Mouse (Mus musculus): ENCODE results near the gene Wdr54. TPM values are rescaled to one million over a fixed set of nuclear protein-coding genes. Genes with fewer than 3 reads are reported as not detected.
A peak's percentile ranks its signal among the peaks of the same experiment; 100 is the strongest.

The Wdr54 gene
- polyA plus RNA-seq, 1 experiment, result 0.89 TPM

- peak within 1 kb of the TSS; percentile 84 for H3K4me3 ChIP-seq (ENCODE audit: control insufficient read depth, insufficient read depth, low read length)
- WGBS, result under 1% methylated on average over 56 of the region's 58 CpGs
Measured at GRCm38 (mm10) chr6:83115011-83115671, 41.1 kb downstream of the Wdr54 start, which contains the start of gene Mogs. TSS of gene Mogs (plus strand) at chr6:83115496.

GRCm38 (mm10) chr6:83111510-83112136 lies 44.6 kb downstream of the Wdr54 start:
- no peak for DNase-seq
- no peak for TF ChIP-seq POLR2A (IDR thresholded peaks at IDR 0.05; ENCODE audit: control insufficient read depth, extremely low read depth, insufficient read depth, low read length, poor library complexity)
- TF ChIP-seq CTCF (IDR thresholded peaks at IDR 0.05; ENCODE audit: borderline replicate concordance, control insufficient read depth, extremely low read depth, insufficient read depth, low read length, poor library complexity), result no peak
- peaks cover 18% of the 10 kb centered on the region for H3K4me1 ChIP-seq (replicated peaks; ENCODE audit: control insufficient read depth, insufficient read depth, low read length)
- no peaks in the 10 kb centered on the region for H3K36me3 ChIP-seq (ENCODE audit: control insufficient read depth, insufficient read depth, low read length)
- H3K27ac ChIP-seq (ENCODE audit: control insufficient read depth, insufficient read depth, low read length), result no peak overlapping the region
- no peak overlapping the region for H3K4me3 ChIP-seq (ENCODE audit: control insufficient read depth, insufficient read depth, low read length)
- 92% methylated on average over 4 of the region's 4 CpGs for WGBS
- no peaks in the 10 kb centered on the region for H3K27me3 ChIP-seq (ENCODE audit: control insufficient read depth, insufficient read depth, low read length)

More at GRCm38 (mm10) chr6:83115011-83115671, 41.1 kb downstream of the Wdr54 start, which contains the start of gene Mogs:
- peak; percentile 94 for DNase-seq
- TF ChIP-seq POLR2A (IDR thresholded peaks at IDR 0.05; ENCODE audit: control insufficient read depth, extremely low read depth, insufficient read depth, low read length, poor library complexity) (peak; percentile 97), CTCF (IDR thresholded peaks at IDR 0.05; ENCODE audit: borderline replicate concordance, control insufficient read depth, extremely low read depth, insufficient read depth, low read length, poor library complexity) (peak; percentile 34; the same call in 1 of the 2 replicates)
- peaks cover 22% of the 10 kb centered on the region for H3K4me1 ChIP-seq (replicated peaks; ENCODE audit: control insufficient read depth, insufficient read depth, low read length)
- no peaks in the 10 kb centered on the region for H3K36me3 ChIP-seq (ENCODE audit: control insufficient read depth, insufficient read depth, low read length)
- H3K27ac ChIP-seq (ENCODE audit: control insufficient read depth, insufficient read depth, low read length), result peak within 1 kb of the TSS; percentile 83
- no peaks in the 10 kb centered on the region for H3K27me3 ChIP-seq (ENCODE audit: control insufficient read depth, insufficient read depth, low read length)

- Histone ChIP-seq H3K4me3 (ENCODE audit: control insufficient read depth, insufficient read depth, low read length) (peak within 1 kb of the TSS; percentile 99), H3K27me3 (ENCODE audit: control insufficient read depth, insufficient read depth, low read length) (no peaks in the 10 kb centered on the region), H3K27ac (ENCODE audit: control insufficient read depth, insufficient read depth, low read length) (peak within 1 kb of the TSS; percentile 77), H3K36me3 (ENCODE audit: control insufficient read depth, insufficient read depth, low read length) (no peaks in the 10 kb centered on the region), H3K4me1 (replicated peaks; ENCODE audit: control insufficient read depth, insufficient read depth, low read length) (peaks cover 10% of the 10 kb centered on the region)
- under 1% methylated on average over 76 of the region's 76 CpGs for WGBS
- TF ChIP-seq CTCF (IDR thresholded peaks at IDR 0.05; ENCODE audit: borderline replicate concordance, control insufficient read depth, extremely low read depth, insufficient read depth, low read length, poor library complexity) (peak; percentile 24; the same call in 1 of the 2 replicates), POLR2A (IDR thresholded peaks at IDR 0.05; ENCODE audit: control insufficient read depth, extremely low read depth, insufficient read depth, low read length, poor library complexity) (peak; percentile 62)
- peak; percentile 66 for DNase-seq
Measured at GRCm38 (mm10) chr6:83108762-83109668, 47.2 kb downstream of the Wdr54 start, which contains the start of gene Mrpl53. TSS of gene Mrpl53 (plus strand) at chr6:83109040.

GRCm38 (mm10) chr6:83107566-83108400 lies 48.4 kb downstream of the Wdr54 start:
- no peak overlapping the region for H3K4me3 ChIP-seq (ENCODE audit: control insufficient read depth, insufficient read depth, low read length)
- H3K27ac ChIP-seq (ENCODE audit: control insufficient read depth, insufficient read depth, low read length), result no peak overlapping the region
- H3K27me3 ChIP-seq (ENCODE audit: control insufficient read depth, insufficient read depth, low read length), result no peaks in the 10 kb centered on the region
- H3K4me1 ChIP-seq (replicated peaks; ENCODE audit: control insufficient read depth, insufficient read depth, low read length), result peaks cover 13% of the 10 kb centered on the region
- 53% methylated on average over 13 of the region's 13 CpGs for WGBS
- TF ChIP-seq POLR2A (IDR thresholded peaks at IDR 0.05; ENCODE audit: control insufficient read depth, extremely low read depth, insufficient read depth, low read length, poor library complexity) (no peak), CTCF (IDR thresholded peaks at IDR 0.05; ENCODE audit: borderline replicate concordance, control insufficient read depth, extremely low read depth, insufficient read depth, low read length, poor library complexity) (peak; percentile 90)
- peak; percentile 85 for DNase-seq
- no peaks in the 10 kb centered on the region for H3K36me3 ChIP-seq (ENCODE audit: control insufficient read depth, insufficient read depth, low read length)

- Histone ChIP-seq H3K27me3 (ENCODE audit: control insufficient read depth, insufficient read depth, low read length) (no peaks in the 10 kb centered on the region), H3K27ac (ENCODE audit: control insufficient read depth, insufficient read depth, low read length) (no peak overlapping the region), H3K4me3 (ENCODE audit: control insufficient read depth, insufficient read depth, low read length) (no peak overlapping the region), H3K36me3 (ENCODE audit: control insufficient read depth, insufficient read depth, low read length) (no peaks in the 10 kb centered on the region), H3K4me1 (replicated peaks; ENCODE audit: control insufficient read depth, insufficient read depth, low read length) (peaks cover 27% of the 10 kb centered on the region)
- WGBS, result 92% methylated on average over 4 of the region's 4 CpGs
- no peak for DNase-seq
- TF ChIP-seq CTCF (IDR thresholded peaks at IDR 0.05; ENCODE audit: borderline replicate concordance, control insufficient read depth, extremely low read depth, insufficient read depth, low read length, poor library complexity) (no peak), POLR2A (IDR thresholded peaks at IDR 0.05; ENCODE audit: control insufficient read depth, extremely low read depth, insufficient read depth, low read length, poor library complexity) (no peak)
Measured at GRCm38 (mm10) chr6:83104158-83104557, 52.0 kb downstream of the Wdr54 start.

Measured in thymus, adult 2 months (tissue).